ENCODE assay signal across 14 mouse cellular contexts in the genomic region with DNA sequence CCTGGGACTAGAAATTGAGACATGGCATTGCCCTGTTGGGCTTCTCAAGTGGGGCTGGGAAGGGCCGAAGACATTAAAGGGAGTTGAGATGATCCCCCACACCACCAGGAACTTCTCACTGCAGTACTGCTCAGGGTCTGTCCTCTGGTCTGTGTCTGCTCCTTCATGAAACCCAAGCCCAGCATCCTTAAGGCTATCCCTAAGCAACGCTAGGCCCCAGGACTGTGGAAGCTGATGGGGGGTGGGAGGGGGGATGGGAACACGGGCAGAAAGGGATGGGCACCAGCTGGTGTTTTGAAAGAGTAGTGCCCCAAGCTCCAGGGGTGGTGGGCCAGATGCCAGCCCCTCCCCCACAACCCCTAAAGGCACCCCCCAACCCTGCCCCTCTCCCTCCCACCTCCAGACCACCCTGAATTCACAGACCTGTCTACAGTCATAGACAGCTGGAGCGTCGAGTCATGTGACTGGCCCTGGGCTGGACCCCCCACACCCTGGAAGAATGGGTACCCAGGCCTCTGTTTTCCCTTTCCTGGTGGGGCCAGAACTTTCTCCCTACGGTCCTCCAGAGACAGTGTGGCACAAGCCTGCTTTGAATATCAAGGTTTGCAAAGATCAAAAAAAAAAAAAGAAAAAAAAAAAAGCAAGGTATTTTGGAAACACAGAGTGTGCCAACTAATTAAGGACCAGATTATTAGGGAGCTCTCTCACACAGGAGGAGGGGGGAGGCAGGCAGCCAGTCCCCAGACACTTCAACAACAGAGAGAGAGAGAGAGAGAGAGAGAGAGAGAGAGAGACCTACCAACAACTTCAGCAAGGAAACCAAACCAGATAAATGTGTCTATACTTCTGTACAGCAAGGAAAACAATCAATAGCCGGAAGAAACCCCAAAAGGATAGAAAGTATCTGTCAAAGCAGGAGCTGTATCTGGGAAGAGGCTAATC.
A peak's percentile ranks its signal among the peaks of the same experiment; 100 is the strongest.
DNase-seq lines count a peak whose midpoint lies in the region; ATAC-seq and TF ChIP-seq lines count a peak whose summit lies in the region.
"Had no signal": no experiment of that assay in that cellular context is flagged by ENCODE, and none has a peak within 500 bp of the region (broad histone marks: within the 10 kb centered on the region; RNA-seq: fewer than 3 reads in every experiment).

No protein-coding gene starts in this region.

- H3K4me2 ChIP-seq in hindbrain, embryonic 12.5 days (replicated peaks), result no peak overlapping the region
- no peak overlapping the region for H3K4me2 ChIP-seq in forebrain, embryonic 13.5 days
- H3K4me2 ChIP-seq in limb, embryonic 13.5 days (replicated peaks), result no peak overlapping the region
- H3K4me2 ChIP-seq: liver, embryonic 13.5 days had no signal

- no peak for TF ChIP-seq CTCF in brain, embryonic 14.5 days (IDR thresholded peaks at IDR 0.05; ENCODE audit: borderline replicate concordance, extremely low read depth, insufficient read depth, insufficient read length)
- TF ChIP-seq CTCF in gastrocnemius, adult 2 months (IDR thresholded peaks at IDR 0.05), result no peak

- peaks cover 23% of the 10 kb centered on the region for H3K4me1 ChIP-seq in hindbrain, embryonic 12.5 days
- H3K4me1 ChIP-seq in hindbrain, embryonic 10.5 days (replicated peaks), result peaks cover 35% of the 10 kb centered on the region
- peaks cover 36% of the 10 kb centered on the region for H3K4me1 ChIP-seq in forebrain, embryonic 13.5 days
- H3K4me1 ChIP-seq in limb, embryonic 13.5 days, result peaks cover 23% of the 10 kb centered on the region
- H3K4me1 ChIP-seq: liver, embryonic 13.5 days had no signal

- TF ChIP-seq POLR2A in brain, embryonic 14.5 days (IDR thresholded peaks at IDR 0.05; ENCODE audit: borderline replicate concordance, extremely low read depth, insufficient read depth, insufficient read length, poor library complexity, severe bottlenecking), result no peak

- no peak overlapping the region for H3K4me3 ChIP-seq in hindbrain, embryonic 12.5 days
- H3K4me3 ChIP-seq in hindbrain, embryonic 10.5 days, result no peak overlapping the region
- no peak overlapping the region for H3K4me3 ChIP-seq in forebrain, embryonic 13.5 days
- H3K4me3 ChIP-seq in limb, embryonic 13.5 days, result no peak overlapping the region
- H3K4me3 ChIP-seq in gastrocnemius, adult 2 months, result no peak overlapping the region
- H3K4me3 ChIP-seq: erythroblast, embryonic 14.5 days; heart, embryonic 10.5 days; liver, embryonic 13.5 days had no signal

- no peak for DNase-seq in hindbrain, embryonic 10.5 days (ENCODE audit: low spot score)
- DNase-seq in brain, embryonic 14.5 days (ENCODE audit: low read depth), result peak; percentile 84
- no peak for DNase-seq in ovary, postnatal 36 days (ENCODE audit: low spot score)
- DNase-seq in gastrocnemius, adult 2 months, result no peak
- DNase-seq in urinary bladder, postnatal 25 days (ENCODE audit: low spot score), result no peak
- DNase-seq: adrenal gland, postnatal 25 days; kidney, postnatal 14 days; liver, embryonic 13.5 days; right cerebral cortex, postnatal 14 days had no signal

- H3K36me3 ChIP-seq in hindbrain, embryonic 12.5 days, result no peaks in the 10 kb centered on the region
- no peaks in the 10 kb centered on the region for H3K36me3 ChIP-seq in hindbrain, embryonic 10.5 days
- no peaks in the 10 kb centered on the region for H3K36me3 ChIP-seq in forebrain, embryonic 13.5 days (ENCODE audit: poor library complexity, severe bottlenecking)
- no peaks in the 10 kb centered on the region for H3K36me3 ChIP-seq in limb, embryonic 13.5 days
- H3K36me3 ChIP-seq: heart, embryonic 10.5 days; liver, embryonic 13.5 days had no signal

- intact Hi-C loops in gastrocnemius, adult 2 months (cut with DNase I), result no loop called here

- H3K9ac ChIP-seq in hindbrain, embryonic 12.5 days, result no peak overlapping the region
- H3K9ac ChIP-seq in forebrain, embryonic 13.5 days, result no peak overlapping the region
- no peak overlapping the region for H3K9ac ChIP-seq in limb, embryonic 13.5 days
- H3K9ac ChIP-seq: liver, embryonic 13.5 days had no signal

- peak; percentile 81 for ATAC-seq in hindbrain, embryonic 12.5 days (ENCODE audit: low FRiP score)
- ATAC-seq in forebrain, embryonic 13.5 days, result peak; percentile 92
- ATAC-seq in limb, embryonic 13.5 days (ENCODE audit: low FRiP score, low read depth), result peak; percentile 66; the same call in 1 of the 2 replicates

- H3K27ac ChIP-seq in hindbrain, embryonic 12.5 days, result no peak overlapping the region
- H3K27ac ChIP-seq in hindbrain, embryonic 10.5 days, result no peak overlapping the region; the same call in 1 of the 2 replicates
- peak overlapping the region; percentile 57 for H3K27ac ChIP-seq in forebrain, embryonic 13.5 days
- H3K27ac ChIP-seq in limb, embryonic 13.5 days, result no peak overlapping the region
- H3K27ac ChIP-seq in gastrocnemius, adult 2 months, result no peak overlapping the region
- H3K27ac ChIP-seq: heart, embryonic 10.5 days; liver, embryonic 13.5 days had no signal

- no peaks in the 10 kb centered on the region for H3K27me3 ChIP-seq in hindbrain, embryonic 12.5 days
- H3K27me3 ChIP-seq in hindbrain, embryonic 10.5 days (ENCODE audit: insufficient read depth, poor library complexity, severe bottlenecking), result no peaks in the 10 kb centered on the region
- 0 out of 2 replicates have a peak, but pooled peaks cover 2% of the 10 kb centered on the region for H3K27me3 ChIP-seq in forebrain, embryonic 13.5 days
- H3K27me3 ChIP-seq in limb, embryonic 13.5 days, result no peaks in the 10 kb centered on the region
- H3K27me3 ChIP-seq: liver, embryonic 13.5 days had no signal

- no peaks in the 10 kb centered on the region for H3K9me3 ChIP-seq in hindbrain, embryonic 12.5 days (replicated peaks)
- H3K9me3 ChIP-seq in hindbrain, embryonic 10.5 days, result no peaks in the 10 kb centered on the region
- H3K9me3 ChIP-seq in forebrain, embryonic 13.5 days (replicated peaks), result no peaks in the 10 kb centered on the region
- H3K9me3 ChIP-seq in limb, embryonic 13.5 days, result no peaks in the 10 kb centered on the region
- H3K9me3 ChIP-seq: heart, embryonic 10.5 days; liver, embryonic 13.5 days had no signal

- WGBS in hindbrain, embryonic 12.5 days, result 61% methylated on average over 7 of the region's 7 CpGs
- 72% methylated on average over 7 of the region's 7 CpGs for WGBS in hindbrain, embryonic 10.5 days
- 30% methylated on average over 7 of the region's 7 CpGs for WGBS in forebrain, embryonic 13.5 days
- 46% methylated on average over 7 of the region's 7 CpGs for WGBS in limb, embryonic 13.5 days
